Mouse (Mus musculus) ES-Bruce4 (cell line): ENCODE data around the gene Gcnt3. TPM values are rescaled to one million over a fixed set of nuclear protein-coding genes. Genes with fewer than 3 reads are reported as not detected.

ENCODE experiments used
- H3K27ac ChIP-seq: 2 replicates; pipeline ENCODE4 v1.5.1; 2012; ENCODE audit warnings: low read length, inconsistent platforms; ENCODE audit not compliant: insufficient read depth
- H3K27me3 ChIP-seq: 2 replicates; pipeline ENCODE4 v1.6.1; 2012; ENCODE audit warnings: mild to moderate bottlenecking, low read length, inconsistent platforms; ENCODE audit not compliant: control insufficient read depth, poor library complexity, insufficient read depth, severe bottlenecking
- H3K36me3 ChIP-seq: 2 replicates; pipeline ENCODE4 v1.6.1; 2012; ENCODE audit warnings: inconsistent platforms, mild to moderate bottlenecking, low read length, moderate library complexity; ENCODE audit not compliant: control insufficient read depth, poor library complexity, insufficient read depth, severe bottlenecking
- H3K4me1 ChIP-seq: one replicate; pipeline ENCODE4 v1.8.1; 2011; ENCODE audit warnings: low read length; ENCODE audit not compliant: control insufficient read depth, insufficient read depth
- H3K4me3 ChIP-seq: 2 replicates; pipeline ENCODE4 v1.5.1; 2011; ENCODE audit warnings: low read depth, mild to moderate bottlenecking, low read length
- H3K9ac ChIP-seq: 2 replicates; pipeline ENCODE4 v1.6.1; 2012; ENCODE audit warnings: low read depth, mild to moderate bottlenecking, inconsistent platforms; ENCODE audit not compliant: poor library complexity, severe bottlenecking
- H3K9me3 ChIP-seq: replicated peaks from 2 replicates; pipeline ENCODE4 v1.6.1; 2012; ENCODE audit warnings: mild to moderate bottlenecking, low read length, inconsistent platforms; ENCODE audit not compliant: control insufficient read depth, poor library complexity, insufficient read depth, severe bottlenecking
- CTCF ChIP-seq: IDR thresholded peaks from one replicate; pipeline ENCODE4 v1.8.1; 2011; ENCODE audit warnings: low read depth, low read length
- EP300 ChIP-seq: IDR thresholded peaks from 2 replicates; pipeline ENCODE4 v1.6.1; 2011; ENCODE audit warnings: low read depth, low read length; ENCODE audit not compliant: insufficient read depth
- POLR2A ChIP-seq: IDR thresholded peaks from one replicate; pipeline ENCODE4 v1.8.1; 2011; ENCODE audit warnings: low read length; ENCODE audit not compliant: insufficient read depth
- polyA plus RNA-seq: library from polyadenylated mRNA; stranded (reverse); fragments of >200 nt; gene quantifications from 2 replicates; pipeline ENCODE4 v1.2.4, GENCODE M21; 2011; ENCODE audit warnings: low read depth; ENCODE audit not compliant: missing spikeins, insufficient read depth, insufficient read length

Gene Gcnt3
- 0.18 and 0.61 TPM in 2 replicates for polyA plus RNA-seq

DNA sequence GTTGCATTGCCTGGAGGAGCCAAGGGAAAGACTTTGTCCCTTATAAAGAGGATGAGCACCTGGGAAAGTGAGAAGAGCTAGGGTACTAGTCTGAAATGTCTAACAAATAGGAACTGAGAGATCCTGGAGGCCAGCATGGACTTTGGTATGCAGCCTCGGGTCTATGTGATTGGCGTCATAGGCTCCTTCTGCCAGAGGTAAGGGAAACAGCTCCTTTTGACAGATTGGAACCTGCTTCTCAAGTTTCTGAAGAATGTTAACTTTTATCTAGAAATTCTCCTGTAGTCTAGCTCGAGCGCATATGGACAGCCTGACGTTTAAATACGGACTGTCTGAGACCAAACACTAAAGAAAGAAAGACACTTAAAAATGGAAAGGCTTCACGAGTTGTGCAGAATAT lies at the start of gene Gcnt3:
Gene Gcnt3 (minus strand): TSS at position 101 of the 400 bp plus-strand sequence.
- H3K36me3 ChIP-seq: no peaks in the 10 kb centered on the region
- no peaks in the 10 kb centered on the region for H3K27me3 ChIP-seq
- H3K4me3 ChIP-seq: no peak within 1 kb of the TSS
- 0 out of 2 replicates have a peak, but pooled peaks cover 2% of the 10 kb centered on the region for H3K9me3 ChIP-seq
- H3K27ac ChIP-seq: peak within 1 kb of the TSS; percentile 35; the same call in 1 of the 2 replicates
- no peak within 1 kb of the TSS for H3K9ac ChIP-seq
- no peak for TF ChIP-seq POLR2A
- H3K4me1 ChIP-seq: peaks cover 3% of the 10 kb centered on the region

DNA sequence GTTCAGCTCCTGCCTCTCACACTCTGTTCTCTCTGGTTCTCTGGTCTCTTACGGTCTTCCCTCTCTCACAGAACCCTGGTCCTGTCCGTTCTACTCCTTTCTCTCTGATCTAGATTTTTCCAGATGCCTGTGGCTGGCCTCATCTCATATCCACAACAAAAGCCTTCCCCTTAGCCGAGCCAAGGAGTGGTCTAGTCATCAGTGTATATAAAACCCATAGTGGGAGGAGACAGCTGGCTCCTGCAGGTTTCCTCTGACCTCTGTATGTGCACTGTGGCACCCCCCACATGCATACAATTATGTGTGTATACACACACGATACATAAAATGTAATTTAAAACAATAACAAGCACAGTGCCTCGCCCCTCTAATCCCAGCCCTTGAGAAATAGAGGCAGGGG lies 49.5 kb upstream of the Gcnt3 start:
- no peak overlapping the region for H3K4me3 ChIP-seq
- no peaks in the 10 kb centered on the region for H3K9me3 ChIP-seq
- H3K4me1 ChIP-seq: peaks cover 7% of the 10 kb centered on the region
- H3K27me3 ChIP-seq: no peaks in the 10 kb centered on the region
- H3K27ac ChIP-seq: peak overlapping the region; percentile 80
- TF ChIP-seq EP300 (peak; percentile 59; the same call in 1 of the 2 replicates), POLR2A (no peak)
- no peak overlapping the region for H3K9ac ChIP-seq
- no peaks in the 10 kb centered on the region for H3K36me3 ChIP-seq

DNA sequence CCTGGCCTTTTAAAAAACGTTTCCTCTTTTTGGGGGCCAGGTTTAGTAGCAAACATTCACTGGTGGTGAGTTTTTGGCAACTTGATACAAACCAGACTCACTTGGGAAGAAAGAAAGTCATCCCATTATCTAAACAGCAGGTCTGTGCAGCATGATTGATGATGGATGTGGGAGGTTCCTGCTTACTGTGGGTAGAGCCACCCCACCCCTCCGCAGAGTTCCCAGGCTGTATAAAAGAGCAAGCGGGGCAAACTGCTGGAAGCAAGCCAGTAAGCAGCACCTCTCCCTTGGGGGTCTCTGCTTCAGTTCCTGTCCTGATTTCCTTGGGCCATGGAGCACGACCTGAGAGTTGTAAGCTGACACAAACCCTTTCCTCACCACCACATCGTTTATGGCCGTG lies 48.2 kb upstream of the Gcnt3 start:
- peaks cover 7% of the 10 kb centered on the region for H3K4me1 ChIP-seq
- H3K9me3 ChIP-seq: no peaks in the 10 kb centered on the region
- TF ChIP-seq POLR2A (no peak), CTCF (no peak), EP300 (no peak)
- no peak overlapping the region for H3K9ac ChIP-seq
- H3K36me3 ChIP-seq: no peaks in the 10 kb centered on the region
- H3K4me3 ChIP-seq: no peak overlapping the region
- no peaks in the 10 kb centered on the region for H3K27me3 ChIP-seq
- H3K27ac ChIP-seq: no peak overlapping the region; the same call in 1 of the 2 replicates

DNA sequence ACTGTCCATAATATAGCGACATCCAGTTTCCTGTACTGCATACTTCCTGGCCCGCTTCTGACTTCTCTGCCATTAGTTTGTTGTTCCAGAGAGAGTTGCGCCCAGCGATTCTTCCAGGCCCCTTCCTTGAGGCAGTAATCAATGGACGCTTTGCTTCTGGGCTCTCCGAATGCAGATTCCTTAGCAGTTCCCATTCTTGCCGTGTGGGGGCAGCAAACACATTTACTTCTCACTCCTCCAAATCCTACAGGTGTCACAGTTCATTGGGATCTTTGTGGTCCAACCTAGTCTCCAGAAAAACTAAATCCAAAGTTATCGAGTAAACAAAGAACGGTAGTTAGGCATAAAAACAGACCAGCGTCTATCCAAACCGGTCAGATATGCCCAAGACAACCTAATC lies 46.2 kb upstream of the Gcnt3 start:
- Histone ChIP-seq H3K4me1 (peaks cover 7% of the 10 kb centered on the region), H3K9ac (no peak overlapping the region), H3K4me3 (no peak overlapping the region; the same call in 1 of the 2 replicates), H3K9me3 (no peaks in the 10 kb centered on the region), H3K27me3 (no peaks in the 10 kb centered on the region), H3K27ac (0 out of 2 replicates have a peak overlapping the region, but pooled peaks have one; percentile 22), H3K36me3 (no peaks in the 10 kb centered on the region)
- TF ChIP-seq CTCF: peak; percentile 39
- no peak for TF ChIP-seq POLR2A

DNA sequence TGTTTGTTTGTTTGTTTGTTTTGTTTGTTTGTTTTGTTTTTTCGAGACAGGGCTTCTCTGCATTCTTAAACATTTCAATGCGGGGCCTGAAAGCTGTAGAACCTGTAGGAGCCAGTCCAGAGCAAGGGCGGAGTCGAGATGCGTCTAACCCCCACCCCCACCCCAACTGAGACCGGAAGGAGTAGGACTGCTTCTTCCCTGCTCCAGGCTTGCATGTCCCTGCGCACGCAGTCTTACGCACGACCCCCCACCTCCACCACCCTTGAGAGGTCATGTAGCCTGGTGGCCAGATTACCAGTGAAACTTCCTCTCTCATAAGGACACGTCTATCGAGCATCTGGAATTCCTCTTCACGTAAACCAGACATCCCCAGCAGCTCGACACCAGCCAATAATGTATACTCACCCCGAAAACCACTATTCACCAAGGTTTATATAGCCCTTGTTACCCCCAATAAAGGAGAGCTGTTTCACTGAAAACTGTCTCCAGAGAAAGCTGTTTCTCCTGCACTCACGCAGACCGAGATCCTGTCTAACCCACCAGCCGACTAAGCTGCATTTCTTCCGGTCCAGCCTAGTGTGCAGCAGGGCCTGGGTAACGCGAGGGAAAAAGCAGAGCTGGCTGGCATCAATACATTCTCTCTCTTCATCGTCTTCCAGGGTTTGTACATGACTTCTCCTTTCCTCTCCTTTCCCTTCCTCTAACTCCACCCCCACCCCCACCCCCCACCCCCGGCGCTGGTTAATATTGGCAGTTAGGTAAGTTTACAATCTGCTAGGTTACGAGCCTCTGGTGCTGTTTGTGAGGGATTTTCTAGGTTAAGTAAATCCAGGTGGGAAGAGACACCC lies 44.7 kb upstream of the Gcnt3 start:
- TF ChIP-seq CTCF: no peak
- TF ChIP-seq POLR2A: peak; percentile 68
- peak; percentile 95 for TF ChIP-seq EP300
- Histone ChIP-seq H3K9ac (peak overlapping the region; percentile 37), H3K27ac (peak overlapping the region; percentile 81), H3K9me3 (no peaks in the 10 kb centered on the region), H3K36me3 (no peaks in the 10 kb centered on the region), H3K4me3 (peak overlapping the region; percentile 67), H3K4me1 (peaks cover 2% of the 10 kb centered on the region), H3K27me3 (no peaks in the 10 kb centered on the region)

DNA sequence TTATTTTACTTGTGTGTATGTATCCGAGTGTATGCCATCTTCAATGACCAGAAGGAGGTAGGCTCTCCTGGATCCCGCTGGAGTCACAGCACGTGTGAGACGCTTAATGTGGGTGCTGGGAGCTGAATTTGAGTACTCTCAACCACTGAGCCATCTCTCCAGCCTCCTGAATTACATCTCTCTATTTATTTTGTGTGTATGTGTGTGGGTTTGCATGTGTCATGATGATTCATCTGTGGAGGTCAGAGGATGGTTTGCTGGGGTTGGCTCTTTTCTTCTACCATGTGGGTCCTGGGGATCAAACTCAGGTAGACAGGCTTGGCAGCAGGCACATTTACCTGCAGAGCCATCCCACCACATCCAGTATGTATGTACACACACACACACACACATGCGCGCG lies 43.9 kb upstream of the Gcnt3 start:
- Histone ChIP-seq H3K27ac (peak overlapping the region; percentile 30; the same call in 1 of the 2 replicates), H3K4me3 (no peak overlapping the region), H3K9ac (no peak overlapping the region), H3K4me1 (peaks cover 2% of the 10 kb centered on the region), H3K27me3 (no peaks in the 10 kb centered on the region), H3K36me3 (no peaks in the 10 kb centered on the region), H3K9me3 (no peaks in the 10 kb centered on the region)
- no peak for TF ChIP-seq CTCF
- no peak for TF ChIP-seq EP300
- no peak for TF ChIP-seq POLR2A
